Mouse (Mus musculus) B cell, adult 2 months (primary cell): ENCODE results near the gene Col23a1.
"Not testable (repeated sequence)": the region's sequence is repeated elsewhere in the genome, so short reads cannot be mapped to it uniquely, and the experiment has no call there.

ENCODE experiments used
- DNase-seq, 2 experiments: peaks; one replicate each; pipeline ENCODE4 v3.0.0; 2022

Gene Col23a1

GRCm38 (mm10) chr11:51328387-51328942 lies 38.7 kb downstream of the Col23a1 start:
- no peak for DNase-seq

DNA sequence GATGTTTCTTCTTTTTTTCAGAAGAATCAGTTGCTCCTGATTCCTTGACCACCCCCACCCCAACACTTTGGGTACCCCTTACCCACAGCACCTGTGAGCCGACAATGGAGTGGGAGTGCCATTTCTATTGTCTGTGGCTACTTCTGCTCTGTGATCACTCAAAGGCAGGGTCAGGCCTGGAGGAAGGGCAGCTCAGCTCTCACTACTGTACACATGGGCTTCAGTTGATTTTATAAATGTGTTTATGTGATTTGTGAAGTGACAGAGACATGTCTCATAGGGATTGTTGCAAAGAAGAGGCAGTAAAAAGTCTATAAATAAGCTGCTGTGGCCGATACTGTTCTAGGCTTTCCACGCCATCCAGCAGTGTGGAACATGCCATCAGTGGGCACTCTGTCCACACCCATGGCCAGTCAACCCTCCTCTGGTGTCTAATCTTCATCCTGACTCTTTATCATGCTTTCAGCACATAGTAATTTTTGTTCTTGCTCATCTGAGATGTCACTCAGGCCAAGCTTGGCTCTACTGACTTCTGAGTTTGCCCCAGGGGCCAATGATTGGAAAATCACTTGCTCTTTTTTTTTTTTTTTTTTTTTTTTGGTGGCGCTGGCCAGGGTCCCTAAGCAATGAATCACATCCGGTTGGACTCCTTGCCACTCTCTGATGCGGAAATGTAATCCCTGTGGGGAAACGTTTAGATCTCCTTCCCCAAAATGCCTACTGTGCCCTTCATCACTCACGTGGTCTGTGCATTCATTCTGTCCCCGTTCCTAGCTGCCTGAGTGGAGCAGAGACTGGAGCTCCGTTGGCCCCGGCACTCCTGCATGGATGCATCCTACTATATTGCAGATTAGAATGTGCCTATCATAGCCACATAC lies 40.4 kb downstream of the Col23a1 start:
- DNase-seq = no peak

DNA sequence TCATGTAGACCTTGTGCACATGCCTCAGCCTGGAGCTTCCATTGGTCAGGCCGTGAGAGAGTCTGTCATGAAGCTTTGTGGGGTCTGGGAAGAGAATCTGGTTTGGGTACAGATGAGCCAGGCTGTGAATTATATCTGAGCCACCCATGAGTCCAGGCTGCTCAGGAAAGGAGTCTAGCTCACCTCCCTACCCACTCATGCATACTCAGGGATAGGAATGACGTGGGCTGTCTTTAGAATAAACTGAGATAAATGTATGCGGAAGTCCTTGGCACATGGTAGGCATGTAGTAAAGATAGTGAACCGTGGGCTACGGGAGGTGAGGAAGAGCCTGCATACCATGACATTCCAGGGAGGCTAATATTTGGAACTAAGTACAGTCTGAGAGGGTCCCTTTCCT lies 44.3 kb downstream of the Col23a1 start:
- DNase-seq = no peak

GRCm38 (mm10) chr11:51337585-51337984 lies 47.9 kb downstream of the Col23a1 start:
- DNase-seq = no peak

DNA sequence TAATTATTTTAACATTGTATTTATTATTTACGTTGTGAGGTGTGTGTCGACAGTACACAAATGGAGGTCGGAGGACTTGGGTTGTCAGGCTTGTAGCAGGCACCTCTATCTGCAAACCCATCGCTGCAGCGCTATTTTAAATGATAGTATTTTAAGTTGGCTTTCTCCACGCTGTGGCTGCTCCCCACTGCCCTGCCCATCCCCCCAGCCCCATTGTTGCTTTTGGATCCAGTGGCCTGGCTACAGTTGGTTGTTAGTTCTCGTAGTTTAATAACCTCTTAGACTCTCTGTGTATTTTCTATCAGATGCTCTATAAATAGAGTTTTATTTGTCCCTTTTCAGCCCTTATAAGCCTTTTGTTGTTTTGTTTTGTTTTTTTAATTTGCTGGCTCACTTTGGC lies 48.7 kb downstream of the Col23a1 start:
- DNase-seq = no peak

DNA sequence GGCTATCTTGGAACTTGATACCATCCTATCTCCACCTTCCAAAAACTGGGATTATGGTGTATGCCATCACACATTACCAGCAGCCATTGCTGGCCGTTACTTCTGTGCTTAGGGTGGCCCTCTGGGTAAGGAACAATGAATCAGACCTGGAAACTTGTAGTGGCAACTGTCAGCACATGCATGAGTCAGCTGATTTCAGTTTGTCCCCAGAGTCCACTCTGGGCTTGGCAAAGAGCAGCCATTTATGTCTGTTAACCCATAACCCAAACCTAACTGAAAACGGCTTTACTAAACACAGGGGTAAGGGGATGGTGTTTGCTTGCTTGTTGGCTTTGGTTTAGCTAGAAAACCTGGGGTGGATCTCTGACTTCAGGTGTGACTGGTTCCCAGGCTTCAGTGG lies 51.4 kb downstream of the Col23a1 start:
- no peak for DNase-seq

- no peak for DNase-seq
These were observed 53.1 kb downstream of the Col23a1 start for GRCm38 (mm10) chr11:51342776-51343175.

GRCm38 (mm10) chr11:51343312-51343711 lies 53.6 kb downstream of the Col23a1 start:
- DNase-seq = no peak

GRCm38 (mm10) chr11:51343728-51344289 lies 54.1 kb downstream of the Col23a1 start:
- no peak for DNase-seq

DNA sequence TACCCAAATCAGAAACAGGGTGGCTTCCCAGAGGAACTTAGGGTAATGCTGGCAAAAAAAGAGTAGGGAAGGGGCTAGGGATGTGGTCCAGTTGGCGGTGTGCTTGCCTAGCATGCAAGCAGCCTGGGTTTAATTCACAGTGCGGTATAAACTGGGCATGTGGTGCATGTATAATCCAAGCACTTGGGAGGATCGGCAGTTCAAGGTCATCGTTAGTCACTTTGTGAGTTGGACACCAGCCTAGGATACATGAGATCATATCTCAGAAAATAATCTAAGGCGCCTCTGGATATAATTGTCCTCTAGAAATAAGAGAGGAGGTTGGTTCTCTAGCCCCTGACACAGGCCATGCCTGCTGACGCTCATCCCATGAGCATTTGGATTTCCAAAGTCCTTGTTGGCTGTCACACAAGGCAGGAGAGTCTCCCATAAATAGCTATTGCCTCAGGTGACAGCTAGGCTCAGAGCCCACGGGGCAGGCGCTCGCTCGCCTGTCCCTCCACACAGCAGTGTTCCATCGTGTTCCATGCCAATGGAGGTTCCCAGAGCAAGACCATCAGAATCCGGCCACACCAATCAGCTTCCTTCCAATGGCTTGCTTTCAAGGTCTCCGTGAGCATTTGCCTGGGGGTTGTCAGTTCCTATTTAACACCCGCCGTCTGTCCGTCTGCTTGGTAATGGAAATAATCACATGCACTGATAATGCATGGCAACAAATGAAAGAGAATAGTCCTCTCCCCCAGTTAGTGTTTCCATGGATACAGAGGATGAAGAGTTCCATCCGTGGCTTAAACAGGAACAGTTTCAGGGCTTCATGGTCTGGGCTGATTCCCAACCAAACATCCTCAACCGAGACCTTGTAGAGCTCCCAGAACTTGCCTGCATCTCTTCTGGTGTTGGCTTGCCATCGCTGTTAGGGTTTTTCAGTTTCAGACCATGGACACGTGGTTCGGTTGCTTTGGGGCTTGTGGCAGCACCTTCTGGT lies 56.1 kb downstream of the Col23a1 start:
- no peak for DNase-seq

DNA sequence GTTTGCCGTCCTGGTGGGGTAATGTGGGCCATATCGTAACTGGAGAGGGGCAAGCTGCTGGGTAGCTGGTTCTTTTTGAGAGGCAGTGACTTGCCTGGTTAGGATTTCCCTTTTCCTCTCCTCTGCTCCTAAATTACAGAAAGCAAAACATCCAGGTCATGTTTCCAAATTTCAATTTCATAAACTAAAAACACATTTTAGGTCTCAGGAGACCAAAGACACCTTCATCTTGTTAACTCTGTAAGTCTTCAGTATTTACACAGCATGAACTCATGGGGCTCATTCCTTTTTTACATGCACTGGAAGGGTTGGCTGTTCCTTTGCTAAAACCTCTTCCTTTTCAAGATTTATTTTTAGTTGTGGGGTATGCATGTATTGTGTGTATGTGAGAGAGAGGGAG lies 58.0 kb downstream of the Col23a1 start:
- no peak for DNase-seq

GRCm38 (mm10) chr11:51349665-51350064 lies 59.9 kb downstream of the Col23a1 start:
- no peak for DNase-seq

DNA sequence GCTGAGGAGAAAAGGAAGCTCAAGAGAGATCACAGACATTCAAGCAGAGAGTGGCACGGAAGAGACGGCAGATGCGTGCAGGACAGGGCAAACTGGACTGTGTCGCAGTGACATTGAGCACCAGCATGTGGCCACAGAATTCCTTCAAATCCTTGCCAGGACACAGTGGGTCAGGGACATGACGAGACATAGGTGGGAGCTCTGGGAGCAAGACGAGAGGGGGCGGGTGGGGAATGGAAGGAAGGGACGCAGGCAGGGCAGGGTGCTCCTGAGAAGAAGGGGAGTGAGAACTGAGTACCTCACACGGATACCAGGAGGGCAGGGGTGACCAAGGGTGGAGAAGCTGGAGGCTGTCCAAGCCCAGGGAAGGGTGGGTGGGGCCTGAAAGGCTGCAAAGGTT lies 61.4 kb downstream of the Col23a1 start:
- no peak for DNase-seq

DNA sequence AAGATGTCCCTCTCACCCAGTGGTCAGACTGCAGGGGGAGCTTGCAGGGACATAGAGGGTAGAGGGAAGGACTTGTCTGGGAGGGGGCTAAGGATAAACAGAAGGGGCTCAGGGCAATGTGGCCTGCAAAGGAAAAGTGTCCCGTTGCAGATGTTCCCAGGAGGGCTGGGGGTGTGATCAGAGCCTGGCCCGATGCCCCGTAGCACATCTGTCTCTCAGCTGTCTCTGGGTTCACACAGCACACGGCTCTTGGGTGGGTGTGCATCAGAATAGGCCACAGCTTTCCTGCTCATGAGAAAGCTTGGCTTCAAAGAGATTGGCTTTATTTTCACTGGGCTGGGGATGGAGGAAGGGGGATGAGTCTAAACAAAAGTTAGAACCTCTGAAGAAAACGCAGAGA lies 62.1 kb downstream of the Col23a1 start:
- DNase-seq = no peak

GRCm38 (mm10) chr11:51353746-51354145 lies 64.0 kb downstream of the Col23a1 start:
- DNase-seq = no peak

DNA sequence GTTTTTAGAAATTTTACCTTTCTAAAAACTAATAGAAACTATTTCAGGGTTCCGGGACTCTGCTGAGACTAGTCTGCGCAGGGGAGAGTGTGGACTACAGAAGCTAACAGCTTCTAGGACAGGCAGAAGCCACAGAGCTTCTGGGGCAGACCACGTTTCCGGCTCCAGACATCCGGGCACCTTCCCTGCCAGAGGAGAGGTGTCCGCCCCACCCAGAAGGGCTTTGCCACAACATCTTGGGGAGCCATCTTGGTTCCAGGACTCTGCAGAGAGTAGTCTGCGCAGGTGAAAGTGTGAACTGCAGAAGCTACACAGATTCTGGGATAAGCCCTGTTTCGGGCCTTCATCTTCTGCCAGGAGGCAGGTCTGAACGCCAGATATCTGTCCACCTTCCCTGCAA lies 69.3 kb downstream of the Col23a1 start:
- DNase-seq = not testable (repeated sequence)

DNA sequence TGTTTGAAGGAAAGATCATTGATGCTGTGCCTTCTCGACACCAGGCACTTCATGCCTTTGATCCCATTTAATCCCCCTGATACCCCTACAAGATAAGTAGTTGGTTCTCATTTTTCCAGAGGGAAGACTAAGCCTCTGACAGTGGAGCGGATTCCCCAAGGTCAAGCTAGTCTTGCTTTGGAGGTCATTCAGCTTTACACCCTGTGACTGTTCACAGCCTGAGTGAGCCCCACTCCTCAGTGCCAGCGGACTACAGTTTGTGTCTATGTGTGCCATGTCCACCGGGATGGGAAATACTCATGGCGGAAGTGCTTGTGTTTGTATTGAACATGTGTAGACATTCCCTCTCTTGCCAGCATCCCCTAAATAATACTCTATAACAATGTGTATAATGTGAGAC lies 74.6 kb downstream of the Col23a1 start:
- DNase-seq = no peak

- peak in 1 of 2 experiments; percentile 21 for DNase-seq
These were observed 77.6 kb downstream of the Col23a1 start for GRCm38 (mm10) chr11:51367334-51367733.

- no peak for DNase-seq
These were observed 80.6 kb downstream of the Col23a1 start for GRCm38 (mm10) chr11:51370273-51370672.

- DNase-seq = no peak
These were observed 81.6 kb downstream of the Col23a1 start for GRCm38 (mm10) chr11:51371321-51371720.

GRCm38 (mm10) chr11:51371926-51372325 lies 82.2 kb downstream of the Col23a1 start:
- no peak for DNase-seq

DNA sequence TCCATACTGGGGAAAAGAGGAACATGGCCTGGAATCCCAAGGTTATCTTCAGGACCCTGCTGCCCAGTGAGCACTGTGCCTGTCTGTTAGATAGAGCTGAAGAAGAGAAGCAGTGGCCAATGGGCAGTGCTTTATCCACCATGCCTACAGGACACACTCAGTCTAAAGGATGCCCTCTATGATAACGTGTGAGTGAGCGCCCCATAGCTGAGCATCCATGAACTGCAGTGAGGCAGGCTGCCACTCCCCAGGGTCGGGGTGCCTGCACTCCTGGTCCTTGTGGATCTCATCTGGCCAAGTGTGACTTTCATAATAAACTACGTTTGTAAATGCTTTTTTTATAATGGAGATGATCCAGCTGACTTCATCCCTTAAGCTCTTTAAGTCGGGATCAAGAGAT lies 87.5 kb downstream of the Col23a1 start:
- no peak for DNase-seq

GRCm38 (mm10) chr11:51388892-51389340 lies 99.2 kb downstream of the Col23a1 start:
- DNase-seq = no peak
